Mouse (Mus musculus): ENCODE data around the gene Lrrc8c. TPM values are rescaled to one million over a fixed set of nuclear protein-coding genes. Genes with fewer than 3 reads are reported as not detected.

The Lrrc8c gene
- polyA plus RNA-seq, 1 experiment from 2014 or later: 12.8 TPM

GRCm38 (mm10) chr5:105536172-105536571, 17.0 kb downstream of the Lrrc8c start:
- ATAC-seq (ENCODE audit: low FRiP score): no peak
- no peaks in the 10 kb centered on the region for H3K4me1 ChIP-seq (ENCODE audit: control insufficient read depth, insufficient read depth, low read length)
- WGBS: 93% methylated on average over 2 of the region's 2 CpGs

GRCm38 (mm10) chr5:105537101-105537723, 18.0 kb downstream of the Lrrc8c start:
- H3K27ac ChIP-seq (ENCODE audit: low read depth, low read length): no peak overlapping the region
- no peaks in the 10 kb centered on the region for H3K36me3 ChIP-seq (ENCODE audit: control insufficient read depth, insufficient read depth, low read length)
- no peak overlapping the region for H3K4me2 ChIP-seq
- no peak overlapping the region for H3K4me3 ChIP-seq (ENCODE audit: low read depth, low read length)
- ATAC-seq (ENCODE audit: low FRiP score) (no peak), DNase-seq (ENCODE audit: low spot score, missing footprints) (no peak)
- H3K9ac ChIP-seq (ENCODE audit: low read length): no peak overlapping the region
- no peaks in the 10 kb centered on the region for H3K4me1 ChIP-seq (ENCODE audit: control insufficient read depth, insufficient read depth, low read length)
- H3K9me3 ChIP-seq (ENCODE audit: control insufficient read depth, low read length): no peaks in the 10 kb centered on the region
- no peaks in the 10 kb centered on the region for H3K27me3 ChIP-seq (ENCODE audit: control insufficient read depth, insufficient read depth, low read length)
- 76% methylated on average over 11 of the region's 11 CpGs for WGBS

More at GRCm38 (mm10) chr5:105536172-105536571, 17.0 kb downstream of the Lrrc8c start:
- no peaks in the 10 kb centered on the region for H3K9me3 ChIP-seq (ENCODE audit: control insufficient read depth, low read length)
- no peak overlapping the region for H3K27ac ChIP-seq (ENCODE audit: low read depth, low read length)
- no peak overlapping the region for H3K9ac ChIP-seq (ENCODE audit: low read length)
- H3K4me2 ChIP-seq: no peak overlapping the region
- H3K36me3 ChIP-seq (ENCODE audit: control insufficient read depth, insufficient read depth, low read length): no peaks in the 10 kb centered on the region
- no peak overlapping the region for H3K4me3 ChIP-seq (ENCODE audit: low read depth, low read length)
- no peaks in the 10 kb centered on the region for H3K27me3 ChIP-seq (ENCODE audit: control insufficient read depth, insufficient read depth, low read length)
- peak; percentile 26 for DNase-seq (ENCODE audit: low spot score, missing footprints)

GRCm38 (mm10) chr5:105541051-105541450, 21.9 kb downstream of the Lrrc8c start:
- H3K4me1 ChIP-seq (ENCODE audit: control insufficient read depth, insufficient read depth, low read length): no peaks in the 10 kb centered on the region

GRCm38 (mm10) chr5:105545126-105545525, 25.9 kb downstream of the Lrrc8c start:
- no peaks in the 10 kb centered on the region for H3K36me3 ChIP-seq (ENCODE audit: control insufficient read depth, insufficient read depth, low read length)
- no peaks in the 10 kb centered on the region for H3K9me3 ChIP-seq (ENCODE audit: control insufficient read depth, low read length)
- H3K4me2 ChIP-seq: no peak overlapping the region
- no peak overlapping the region for H3K27ac ChIP-seq (ENCODE audit: low read depth, low read length)
- no peak for DNase-seq (ENCODE audit: low spot score, missing footprints)
- no peaks in the 10 kb centered on the region for H3K4me1 ChIP-seq (ENCODE audit: control insufficient read depth, insufficient read depth, low read length)
- ATAC-seq (ENCODE audit: low FRiP score): no peak
- no peak overlapping the region for H3K4me3 ChIP-seq (ENCODE audit: low read depth, low read length)
- no peak overlapping the region for H3K9ac ChIP-seq (ENCODE audit: low read length)
- H3K27me3 ChIP-seq (ENCODE audit: control insufficient read depth, insufficient read depth, low read length): no peaks in the 10 kb centered on the region
- WGBS: 41% methylated on average over 3 of the region's 3 CpGs

More at GRCm38 (mm10) chr5:105541051-105541450, 21.9 kb downstream of the Lrrc8c start:
- Histone ChIP-seq H3K4me3 (ENCODE audit: low read depth, low read length) (no peak overlapping the region), H3K27me3 (ENCODE audit: control insufficient read depth, insufficient read depth, low read length) (no peaks in the 10 kb centered on the region), H3K36me3 (ENCODE audit: control insufficient read depth, insufficient read depth, low read length) (no peaks in the 10 kb centered on the region), H3K27ac (ENCODE audit: low read depth, low read length) (no peak overlapping the region), H3K4me2 (no peak overlapping the region), H3K9ac (ENCODE audit: low read length) (no peak overlapping the region), H3K9me3 (ENCODE audit: control insufficient read depth, low read length) (no peaks in the 10 kb centered on the region)
- DNase-seq (ENCODE audit: low spot score, missing footprints) (no peak), ATAC-seq (ENCODE audit: low FRiP score) (no peak)
- 94% methylated on average over 7 of the region's 7 CpGs for WGBS

DNA sequence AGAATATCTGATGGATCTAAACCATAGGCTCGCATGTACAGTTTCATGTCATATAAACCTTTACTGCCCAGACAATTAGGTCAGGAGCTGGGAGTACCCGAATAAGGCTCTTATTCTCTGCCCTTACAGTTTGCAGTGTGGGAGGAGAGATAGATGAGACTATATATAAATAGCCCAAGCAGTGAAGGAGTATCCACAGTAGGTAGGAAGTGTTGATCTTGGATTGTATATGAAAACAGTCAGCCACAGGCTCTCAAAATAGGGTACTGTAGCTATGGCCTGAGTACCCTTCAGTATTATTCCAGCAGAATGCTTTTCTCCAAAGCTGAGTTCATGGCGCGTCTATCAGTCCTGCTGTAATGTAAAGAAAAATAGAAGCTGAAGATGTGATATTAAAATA, 27.9 kb downstream of the Lrrc8c start:
- peak; percentile 31 for DNase-seq (ENCODE audit: low spot score, missing footprints)
- H3K4me2 ChIP-seq: no peak overlapping the region
- no peak overlapping the region for H3K9ac ChIP-seq (ENCODE audit: low read length)
- no peaks in the 10 kb centered on the region for H3K9me3 ChIP-seq (ENCODE audit: control insufficient read depth, low read length)
- no peak overlapping the region for H3K27ac ChIP-seq (ENCODE audit: low read depth, low read length)
- no peaks in the 10 kb centered on the region for H3K27me3 ChIP-seq (ENCODE audit: control insufficient read depth, insufficient read depth, low read length)
- no peaks in the 10 kb centered on the region for H3K36me3 ChIP-seq (ENCODE audit: control insufficient read depth, insufficient read depth, low read length)
- no peak for ATAC-seq (ENCODE audit: low FRiP score)
- no peaks in the 10 kb centered on the region for H3K4me1 ChIP-seq (ENCODE audit: control insufficient read depth, insufficient read depth, low read length)
- no peak overlapping the region for H3K4me3 ChIP-seq (ENCODE audit: low read depth, low read length)
- WGBS: 94% methylated on average over 4 of the region's 4 CpGs

DNA sequence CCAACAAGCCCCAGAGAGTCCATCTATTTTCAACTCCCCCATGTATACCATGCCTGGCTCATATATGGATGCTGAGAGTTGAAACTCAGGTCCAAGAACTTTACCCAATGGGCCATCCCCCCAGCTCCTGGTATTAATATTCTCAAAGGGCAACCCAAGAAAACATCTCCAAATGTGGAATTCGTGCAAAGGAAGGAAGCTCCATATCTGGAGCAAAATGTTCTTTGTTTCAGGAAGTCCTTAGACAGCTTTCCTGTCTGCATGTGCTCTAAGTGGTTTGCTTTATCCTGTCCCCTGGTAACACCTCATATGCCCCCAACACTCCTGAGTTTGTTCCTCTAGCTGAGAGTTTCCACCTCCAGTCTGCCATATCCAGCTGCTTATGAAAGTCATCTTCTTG, 32.6 kb downstream of the Lrrc8c start:
- no peaks in the 10 kb centered on the region for H3K27me3 ChIP-seq (ENCODE audit: control insufficient read depth, insufficient read depth, low read length)
- H3K4me1 ChIP-seq (ENCODE audit: control insufficient read depth, insufficient read depth, low read length): no peaks in the 10 kb centered on the region
- no peak overlapping the region for H3K4me2 ChIP-seq
- H3K9ac ChIP-seq (ENCODE audit: low read length): no peak overlapping the region
- WGBS: 83% methylated on average over 1 of the region's 1 CpGs
- ATAC-seq (ENCODE audit: low FRiP score) (no peak), DNase-seq (ENCODE audit: low spot score, missing footprints) (peak; percentile 21)
- H3K36me3 ChIP-seq (ENCODE audit: control insufficient read depth, insufficient read depth, low read length): no peaks in the 10 kb centered on the region
- no peaks in the 10 kb centered on the region for H3K9me3 ChIP-seq (ENCODE audit: control insufficient read depth, low read length)
- H3K27ac ChIP-seq (ENCODE audit: low read depth, low read length): no peak overlapping the region
- no peak overlapping the region for H3K4me3 ChIP-seq (ENCODE audit: low read depth, low read length)

- no peaks in the 10 kb centered on the region for H3K9me3 ChIP-seq (ENCODE audit: control insufficient read depth, low read length)
- no peak overlapping the region for H3K4me3 ChIP-seq (ENCODE audit: low read depth, low read length)
- H3K27ac ChIP-seq (ENCODE audit: low read depth, low read length): no peak overlapping the region
These were observed 37.1 kb downstream of the Lrrc8c start for GRCm38 (mm10) chr5:105556291-105556690.

DNA sequence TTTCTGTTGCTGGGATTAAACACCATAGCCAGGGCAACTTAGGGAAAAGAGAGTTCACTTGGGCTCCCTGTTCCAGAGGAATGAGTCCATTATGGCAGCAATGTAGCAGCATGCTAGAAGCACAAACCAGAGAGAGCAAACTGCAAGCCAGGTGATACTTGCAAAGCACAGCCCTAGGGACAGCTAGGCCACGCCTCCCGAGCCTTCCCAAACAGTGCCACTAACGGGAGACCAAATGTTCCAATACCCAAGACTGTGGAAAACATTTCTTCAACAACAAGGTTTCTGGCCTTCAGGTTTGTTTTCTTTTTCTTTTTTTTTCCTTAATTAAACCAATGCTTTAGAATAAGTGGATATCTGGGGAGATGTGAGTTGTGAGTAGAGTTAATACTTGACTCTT, 38.2 kb downstream of the Lrrc8c start:
- DNase-seq (ENCODE audit: low spot score, missing footprints): no peak
- no peak overlapping the region for H3K4me3 ChIP-seq (ENCODE audit: low read depth, low read length)
- no peaks in the 10 kb centered on the region for H3K9me3 ChIP-seq (ENCODE audit: control insufficient read depth, low read length)
- WGBS: 95% methylated on average over 3 of the region's 3 CpGs
- no peak for ATAC-seq (ENCODE audit: low FRiP score)
- H3K27me3 ChIP-seq (ENCODE audit: control insufficient read depth, insufficient read depth, low read length): no peaks in the 10 kb centered on the region
- no peaks in the 10 kb centered on the region for H3K4me1 ChIP-seq (ENCODE audit: control insufficient read depth, insufficient read depth, low read length)
- no peak overlapping the region for H3K27ac ChIP-seq (ENCODE audit: low read depth, low read length)
- H3K36me3 ChIP-seq (ENCODE audit: control insufficient read depth, insufficient read depth, low read length): no peaks in the 10 kb centered on the region
- no peak overlapping the region for H3K9ac ChIP-seq (ENCODE audit: low read length)
- no peak overlapping the region for H3K4me2 ChIP-seq

More at GRCm38 (mm10) chr5:105556291-105556690, 37.1 kb downstream of the Lrrc8c start:
- Histone ChIP-seq H3K36me3 (ENCODE audit: control insufficient read depth, insufficient read depth, low read length) (no peaks in the 10 kb centered on the region), H3K27me3 (ENCODE audit: control insufficient read depth, insufficient read depth, low read length) (no peaks in the 10 kb centered on the region), H3K9ac (ENCODE audit: low read length) (no peak overlapping the region), H3K4me1 (ENCODE audit: control insufficient read depth, insufficient read depth, low read length) (no peaks in the 10 kb centered on the region), H3K4me2 (no peak overlapping the region)
- WGBS: 91% methylated on average over 6 of the region's 6 CpGs
- DNase-seq (ENCODE audit: low spot score, missing footprints): peak; percentile 8
- no peak for ATAC-seq (ENCODE audit: low FRiP score)

DNA sequence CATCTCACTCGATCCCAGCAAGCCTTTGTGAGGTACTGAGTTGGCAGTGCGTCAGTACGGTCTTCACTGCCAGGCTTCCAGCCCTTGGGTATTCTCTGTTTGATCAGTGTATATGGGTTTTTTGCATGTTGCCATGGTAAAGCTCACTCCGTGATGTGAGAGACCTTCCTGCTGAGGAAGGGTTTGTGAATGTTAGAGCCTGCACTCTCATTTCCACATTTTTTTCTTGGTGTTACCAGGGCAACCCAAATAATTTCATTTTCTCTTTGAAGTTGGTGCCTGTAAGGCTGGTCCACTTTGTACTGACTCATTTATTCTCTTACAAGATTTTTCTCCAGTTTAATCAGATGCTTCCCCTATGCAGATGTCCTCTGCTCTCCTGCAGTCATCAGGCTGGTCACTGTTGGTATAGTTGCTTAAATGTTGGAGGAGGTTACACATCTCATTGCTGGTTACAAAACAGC, 38.6 kb downstream of the Lrrc8c start:
- DNase-seq (ENCODE audit: low spot score, missing footprints) (peak; percentile 82), ATAC-seq (ENCODE audit: low FRiP score) (no peak)
- H3K4me3 ChIP-seq (ENCODE audit: low read depth, low read length): no peak overlapping the region
- whole genome bisulfite sequencing: 56% methylated on average over 4 of the region's 4 CpGs
- no peaks in the 10 kb centered on the region for H3K36me3 ChIP-seq (ENCODE audit: control insufficient read depth, insufficient read depth, low read length)
- no peaks in the 10 kb centered on the region for H3K27me3 ChIP-seq (ENCODE audit: control insufficient read depth, insufficient read depth, low read length)
- H3K9me3 ChIP-seq (ENCODE audit: control insufficient read depth, low read length): no peaks in the 10 kb centered on the region
- H3K4me1 ChIP-seq (ENCODE audit: control insufficient read depth, insufficient read depth, low read length): no peaks in the 10 kb centered on the region
- no peak overlapping the region for H3K4me2 ChIP-seq
- H3K27ac ChIP-seq (ENCODE audit: low read depth, low read length): no peak overlapping the region
- H3K9ac ChIP-seq (ENCODE audit: low read length): no peak overlapping the region
